Mouse (Mus musculus): ENCODE data around the gene Bloc1s4.

The Bloc1s4 gene

GRCm38 (mm10) chr5:36720710-36721375 lies 27.6 kb downstream of the Bloc1s4 start:
- in situ Hi-C loops (cut with MboI; ENCODE audit: unreplicated experiment in 2 of 2) = no loop called here

GRCm38 (mm10) chr5:36720219-36720618 lies 28.2 kb downstream of the Bloc1s4 start:
- in situ Hi-C loops (cut with MboI; ENCODE audit: unreplicated experiment in 2 of 2) = no loop called here

- in situ Hi-C loops (cut with MboI; ENCODE audit: unreplicated experiment in 2 of 2) = no loop called here
These were observed 28.8 kb downstream of the Bloc1s4 start for GRCm38 (mm10) chr5:36719601-36720000.

- in situ Hi-C loops (cut with MboI; ENCODE audit: unreplicated experiment in 2 of 2) = no loop called here
These were observed 29.3 kb downstream of the Bloc1s4 start for GRCm38 (mm10) chr5:36719135-36719534.

- in situ Hi-C loops (cut with MboI; ENCODE audit: unreplicated experiment in 2 of 2) = no loop called here
These were observed 30.6 kb downstream of the Bloc1s4 start for GRCm38 (mm10) chr5:36717889-36718288.

- in situ Hi-C loops (cut with MboI; ENCODE audit: unreplicated experiment in 2 of 2) = no loop called here
These were observed 31.6 kb downstream of the Bloc1s4 start for GRCm38 (mm10) chr5:36716816-36717215.

GRCm38 (mm10) chr5:36714832-36715231 lies 33.6 kb downstream of the Bloc1s4 start:
- in situ Hi-C loops (cut with MboI; ENCODE audit: unreplicated experiment in 2 of 2) = no loop called here

GRCm38 (mm10) chr5:36713693-36714092 lies 34.8 kb downstream of the Bloc1s4 start:
- in situ Hi-C loops (cut with MboI; ENCODE audit: unreplicated experiment in 2 of 2) = no loop called here

- in situ Hi-C loops (cut with MboI; ENCODE audit: unreplicated experiment in 2 of 2) = no loop called here
These were observed 35.6 kb downstream of the Bloc1s4 start for GRCm38 (mm10) chr5:36712553-36713534.

DNA sequence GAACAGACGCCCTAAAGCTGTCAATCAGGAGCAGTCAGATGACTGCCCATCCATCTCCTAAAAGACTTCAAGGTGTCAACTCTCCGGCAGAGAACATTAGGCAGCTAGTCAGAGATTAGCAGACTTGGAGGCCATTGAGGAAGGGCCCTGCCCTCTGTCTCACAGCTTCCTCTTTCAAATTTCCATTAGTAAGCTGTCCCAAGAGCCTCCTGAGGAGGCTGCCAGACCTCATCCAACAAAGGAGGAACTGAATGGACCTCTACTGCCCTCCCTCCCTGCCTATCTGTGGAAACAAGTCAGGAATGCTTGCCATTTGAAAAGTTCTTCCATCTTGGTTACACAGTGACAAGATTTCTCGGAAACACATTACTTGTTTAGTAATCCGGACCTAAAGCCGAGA lies 36.6 kb downstream of the Bloc1s4 start:
- in situ Hi-C loops (cut with MboI; ENCODE audit: unreplicated experiment in 2 of 2) = no loop called here

GRCm38 (mm10) chr5:36705792-36706191 lies 42.7 kb downstream of the Bloc1s4 start:
- in situ Hi-C loops (cut with MboI; ENCODE audit: unreplicated experiment in 2 of 2) = no loop called here

- in situ Hi-C loops (cut with MboI; ENCODE audit: unreplicated experiment in 2 of 2) = no loop called here
These were observed 43.1 kb downstream of the Bloc1s4 start for GRCm38 (mm10) chr5:36705390-36705789.

DNA sequence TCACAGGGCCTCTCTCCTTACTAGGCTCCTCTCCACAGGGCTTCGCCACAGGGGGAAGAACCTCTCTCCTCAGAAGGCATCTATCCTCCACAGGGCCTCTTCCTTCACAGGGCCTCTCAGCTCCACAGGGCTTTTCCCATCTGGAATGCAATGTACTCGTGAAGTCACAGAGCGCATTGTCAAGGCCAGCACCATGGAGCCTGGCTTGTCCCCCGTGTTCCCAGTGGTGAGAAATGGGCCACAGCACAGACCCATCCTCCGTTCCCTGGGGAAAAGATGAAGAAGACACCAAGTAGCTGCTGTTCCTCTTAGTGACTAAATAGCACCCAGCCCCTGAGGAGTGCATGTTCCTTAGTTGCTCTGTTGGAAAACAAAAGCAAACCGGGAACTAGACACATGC lies 43.8 kb downstream of the Bloc1s4 start:
- in situ Hi-C loops (cut with MboI; ENCODE audit: unreplicated experiment in 2 of 2) = no loop called here

DNA sequence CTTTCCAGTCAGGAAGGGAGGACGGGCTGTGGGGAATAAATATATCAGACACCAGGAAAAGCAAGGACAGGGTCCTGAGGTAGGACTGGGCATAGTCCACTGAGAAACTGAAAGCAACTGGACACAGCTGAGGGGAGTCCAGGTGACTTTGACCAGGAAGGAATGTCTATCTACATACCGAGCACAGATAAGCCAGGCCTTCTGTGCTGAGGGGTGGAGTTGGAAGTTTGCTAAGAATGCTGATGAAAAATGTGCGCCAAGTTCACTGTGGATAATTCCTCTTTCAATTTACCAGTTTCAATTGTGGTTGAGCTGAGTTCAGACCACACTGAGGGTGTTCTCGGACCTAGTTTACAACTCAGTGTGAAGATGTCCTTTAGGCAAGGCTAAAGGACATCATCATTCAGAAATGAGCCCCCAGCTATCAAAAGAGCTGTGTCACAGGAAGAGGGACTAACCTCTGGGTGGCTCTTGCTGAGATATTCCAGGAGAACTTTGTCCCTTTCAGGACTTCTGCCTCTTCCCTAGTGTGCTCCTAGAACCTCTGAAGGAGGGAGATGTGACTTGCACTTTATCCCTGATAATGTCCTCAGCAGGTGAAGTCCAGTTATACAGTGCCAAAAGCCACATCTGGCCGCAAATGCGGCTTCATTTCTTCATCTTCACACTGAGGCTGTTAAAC lies 47.4 kb downstream of the Bloc1s4 start:
- in situ Hi-C loops (cut with MboI; ENCODE audit: unreplicated experiment in 2 of 2) = no loop called here

DNA sequence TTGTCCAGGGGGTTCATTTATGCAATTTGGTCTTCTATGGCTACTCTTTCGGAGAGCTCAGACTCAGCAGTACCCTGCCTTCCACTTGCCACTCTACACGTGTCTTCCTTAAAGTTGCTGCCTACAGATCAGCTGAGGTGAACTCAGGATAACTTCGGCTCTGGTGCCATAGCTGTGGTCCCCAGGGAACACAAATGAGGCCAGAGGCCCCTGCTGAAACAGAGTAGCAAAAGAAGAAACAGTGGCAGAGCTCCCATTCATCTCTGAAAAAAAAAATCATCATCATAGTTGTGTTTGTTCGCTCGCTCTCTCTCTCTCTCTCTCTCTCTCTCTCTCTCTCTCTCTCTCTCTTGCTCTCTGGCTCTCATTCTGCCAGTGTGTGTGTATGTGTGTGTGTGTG lies 49.8 kb downstream of the Bloc1s4 start:
- in situ Hi-C loops (cut with MboI; ENCODE audit: unreplicated experiment in 2 of 2) = no loop called here

GRCm38 (mm10) chr5:36698067-36698670 lies 50.3 kb downstream of the Bloc1s4 start:
- in situ Hi-C loops (cut with MboI; ENCODE audit: unreplicated experiment in 2 of 2) = no loop called here
